In the genomic region with DNA sequence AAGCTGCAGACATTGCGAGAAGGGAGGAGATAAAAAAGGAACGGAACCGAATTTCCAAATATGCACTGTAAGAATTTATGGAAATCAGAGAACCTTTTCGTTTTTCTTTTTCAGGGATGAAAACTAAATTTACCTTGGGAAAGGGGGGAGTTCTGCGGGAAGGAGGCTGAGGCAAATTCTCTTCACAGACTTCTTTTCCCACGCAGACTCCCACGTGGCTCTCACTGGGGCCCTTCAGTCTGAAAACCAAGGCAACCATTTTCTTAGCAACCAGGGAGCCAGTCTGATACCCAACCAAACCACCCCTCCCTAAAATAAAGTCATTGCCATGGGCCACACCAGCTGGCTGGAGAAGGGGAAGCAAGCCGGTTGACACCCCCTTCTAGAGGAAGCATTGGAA, we compare ENCODE assay signal across 17 mouse cellular contexts. TPM values are rescaled to one million over a fixed set of nuclear protein-coding genes. Genes with fewer than 3 reads are reported as not detected.
DNase-seq lines count a peak whose midpoint lies in the region.
"Had no signal": no experiment of that assay in that cellular context is flagged by ENCODE, and none has a peak within 500 bp of the region (broad histone marks: within the 10 kb centered on the region; RNA-seq: fewer than 3 reads in every experiment).

No protein-coding gene starts in this region.

- intact Hi-C loops in heart, postnatal 36 days (cut with DNase I), result no loop called here

- DNase-seq in heart, adult 11 months, result peak; percentile 53
- no peak for DNase-seq in heart, postnatal 36 days
- peak; percentile 92 for DNase-seq in brain, adult 2 months (ENCODE audit: low read depth, low spot score)
- peak; percentile 46 to 82 for DNase-seq in left cerebral cortex, adult 8-10 months (ENCODE audit: low spot score in 2 of 2)
- peak; percentile 43 for DNase-seq in right cerebral cortex, postnatal 14 days
- no peak for DNase-seq in cerebellum, adult 9-11 months
- no peak for DNase-seq in testis, postnatal 10 days (ENCODE audit: low spot score)
- DNase-seq in natural killer cell, adult 2 months (ENCODE audit: low spot score in 2 of 2), result no peak
- DNase-seq: adrenal gland, adult 2 months; cerebellum, postnatal 14 days; embryo, embryonic 11 days; kidney, adult 11 months; lung, adult 2 months; lung, postnatal 36 days had no signal

RNA-seq across cellular contexts. Expression of a gene that starts 41.5 kb away (rescaled TPM):
- not detected for total RNA-seq in heart, postnatal 36 days (2021)
- total RNA-seq in left cerebral cortex, adult 8-10 months (2022), result not detected
- total RNA-seq: gastrocnemius, adult 8-10 months; granulocyte monocyte progenitor cell, adult 5-6 weeks; heart, postnatal 25 days had no signal

Comparison
In these comparisons a context has a peak if more than half of its experiments do, and no peak if none do; other contexts are left out.
1. DNase-seq: peak in heart, adult 11 months (single experiment), brain, adult 2 months (single experiment), left cerebral cortex, adult 8-10 months (2 of 2) and right cerebral cortex, postnatal 14 days (single experiment); none in heart, postnatal 36 days (0 of 2), cerebellum, adult 9-11 months (single experiment), testis, postnatal 10 days (single experiment) and natural killer cell, adult 2 months (0 of 2).